Mouse (Mus musculus) heart, adult 2 months (tissue): ENCODE measurements around the gene Ddi1.

ENCODE experiments used
- CTCF ChIP-seq: fragments of 200-600 bp; IDR thresholded peaks from 2 replicates; pipeline ENCODE4 v1.8.1; 2022; ENCODE audit warnings: antibody characterized with exemption, mild to moderate bottlenecking, moderate library complexity
- EP300 ChIP-seq: fragments of 200-500 bp; IDR thresholded peaks from 2 replicates; pipeline ENCODE4 v1.6.1; 2011; ENCODE audit warnings: low read depth, low read length, control low read depth; ENCODE audit not compliant: insufficient read depth
- POLR2A ChIP-seq: fragments of 200-500 bp; IDR thresholded peaks from 2 replicates; pipeline ENCODE4 v1.6.1; 2011; ENCODE audit warnings: mild to moderate bottlenecking, low read depth, low read length, control low read depth; ENCODE audit not compliant: insufficient read depth

DNA sequence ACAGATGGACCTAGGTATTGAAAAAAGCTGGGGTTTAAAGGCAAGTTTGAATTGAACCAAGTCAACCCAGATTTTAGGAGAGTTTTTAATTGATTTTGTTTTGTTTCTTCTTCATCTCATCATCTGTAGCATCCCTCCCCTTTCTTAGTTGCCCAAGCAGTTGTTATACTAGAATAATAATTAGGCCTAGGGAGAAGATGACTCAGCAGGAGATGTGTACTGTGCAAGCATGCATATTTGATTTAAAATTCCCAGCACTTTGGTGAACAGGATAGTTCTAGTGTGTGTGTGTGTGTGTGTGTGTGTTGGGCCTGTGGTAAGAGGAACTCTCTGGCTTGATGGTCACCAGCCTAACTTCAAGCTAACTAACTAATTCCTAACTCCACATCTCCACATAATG lies 12.6 kb downstream of the Ddi1 start:
- TF ChIP-seq POLR2A (no peak), CTCF (no peak), EP300 (no peak)
